Mouse (Mus musculus) forebrain, embryonic 16.5 days (tissue): ENCODE data around the gene Etl4. TPM values are rescaled to one million over a fixed set of nuclear protein-coding genes. Genes with fewer than 3 reads are reported as not detected.

Source experiments
- ATAC-seq: fragments of 200-750 bp; cut with Nextera tagmentation; 2 replicates; pipeline ENCODE4 v1.8.0; 2017; ENCODE audit warnings: mild to moderate bottlenecking, moderate library complexity
- H3K27ac ChIP-seq: fragments of 300-500 bp; sonication (generic); 2 replicates; pipeline ENCODE4 v1.5.1; 2014; ENCODE audit warnings: low read length, control low read depth
- H3K27me3 ChIP-seq: fragments of 300-500 bp; sonication (generic); replicated peaks from 2 replicates; pipeline ENCODE4 v1.6.1; 2014; ENCODE audit warnings: low read length; ENCODE audit not compliant: control insufficient read depth, insufficient read depth
- H3K36me3 ChIP-seq: fragments of 300-500 bp; sonication (generic); 2 replicates; pipeline ENCODE4 v1.6.1; 2014; ENCODE audit not compliant: control insufficient read depth, insufficient read depth
- H3K4me1 ChIP-seq: fragments of 300-500 bp; sonication (generic); replicated peaks from 2 replicates; pipeline ENCODE4 v1.6.1; 2014; ENCODE audit warnings: low read length; ENCODE audit not compliant: control insufficient read depth, insufficient read depth
- H3K4me2 ChIP-seq: fragments of 300-500 bp; sonication (generic); 2 replicates; pipeline ENCODE4 v1.6.1; 2014; ENCODE audit warnings: mild to moderate bottlenecking, low read length, control low read depth
- H3K4me3 ChIP-seq: fragments of 300-500 bp; sonication (generic); replicated peaks from 2 replicates; pipeline ENCODE4 v1.5.1; 2014; ENCODE audit warnings: mild to moderate bottlenecking, low read length, control low read depth
- H3K9ac ChIP-seq: fragments of 300-500 bp; sonication (generic); replicated peaks from 2 replicates; pipeline ENCODE4 v1.6.1; 2014; ENCODE audit warnings: low read depth, low read length, control low read depth
- H3K9me3 ChIP-seq: fragments of 300-500 bp; sonication (generic); 2 replicates; pipeline ENCODE4 v1.6.1; 2016; ENCODE audit warnings: low read length; ENCODE audit not compliant: control insufficient read depth
- WGBS: fragments of 180-500 bp; shearing (Covaris S2); extraction: QIAGEN DNeasy Blood & Tissue Kit; methylation state at CpG from one replicate; pipeline ENCODE4 v1.1.7; 2014; 5-methylcytosine and 5-hydroxymethylcytosine counted together
- polyA plus RNA-seq: library from polyadenylated mRNA; unstranded; fragments of >200 nt; fragmentation: Nextera tagmentation; extraction: Ambion mirVana; gene quantifications from 2 replicates; pipeline ENCODE4 v1.2.1, GENCODE M21; 2015

The Etl4 gene
- polyA plus RNA-seq, 1 experiment from 2014 or later = 16.5 TPM

GRCm38 (mm10) chr2:20653116-20653515 is 743.5 kb downstream of the Etl4 start:
- Histone ChIP-seq H3K9ac (no peak overlapping the region), H3K36me3 (no peaks in the 10 kb centered on the region), H3K4me3 (no peak overlapping the region), H3K9me3 (no peaks in the 10 kb centered on the region), H3K4me2 (no peak overlapping the region), H3K4me1 (no peaks in the 10 kb centered on the region; the same call in 1 of the 2 replicates), H3K27me3 (no peaks in the 10 kb centered on the region), H3K27ac (no peak overlapping the region)
- no peak for ATAC-seq

GRCm38 (mm10) chr2:20654058-20654457 is 744.5 kb downstream of the Etl4 start:
- Histone ChIP-seq H3K27ac (no peak overlapping the region), H3K4me1 (no peaks in the 10 kb centered on the region; the same call in 1 of the 2 replicates), H3K9ac (no peak overlapping the region), H3K4me3 (no peak overlapping the region), H3K36me3 (no peaks in the 10 kb centered on the region), H3K4me2 (no peak overlapping the region), H3K9me3 (no peaks in the 10 kb centered on the region), H3K27me3 (no peaks in the 10 kb centered on the region)
- 90% methylated on average over 8 of the region's 8 CpGs for WGBS
- ATAC-seq = no peak

- no peaks in the 10 kb centered on the region for H3K27me3 ChIP-seq
- no peak overlapping the region for H3K9ac ChIP-seq
- no peak overlapping the region for H3K4me2 ChIP-seq
- no peak for ATAC-seq
- no peak overlapping the region for H3K27ac ChIP-seq
- H3K36me3 ChIP-seq = no peaks in the 10 kb centered on the region
- 27% methylated on average over 9 of the region's 9 CpGs for WGBS
- no peaks in the 10 kb centered on the region for H3K9me3 ChIP-seq
- no peak overlapping the region for H3K4me3 ChIP-seq
- no peaks in the 10 kb centered on the region; the same call in 1 of the 2 replicates for H3K4me1 ChIP-seq
Measured at GRCm38 (mm10) chr2:20654598-20655340, 745.2 kb downstream of the Etl4 start.

GRCm38 (mm10) chr2:20655341-20655612 is 745.7 kb downstream of the Etl4 start:
- H3K9me3 ChIP-seq = no peaks in the 10 kb centered on the region
- ATAC-seq = no peak

GRCm38 (mm10) chr2:20657856-20658255 is 748.3 kb downstream of the Etl4 start:
- 86% methylated on average over 3 of the region's 3 CpGs for WGBS
- Histone ChIP-seq H3K4me3 (no peak overlapping the region), H3K27ac (no peak overlapping the region), H3K27me3 (no peaks in the 10 kb centered on the region), H3K9me3 (no peaks in the 10 kb centered on the region), H3K4me2 (no peak overlapping the region), H3K9ac (no peak overlapping the region), H3K36me3 (no peaks in the 10 kb centered on the region), H3K4me1 (no peaks in the 10 kb centered on the region; the same call in 1 of the 2 replicates)
- ATAC-seq = no peak

More at GRCm38 (mm10) chr2:20655341-20655612, 745.7 kb downstream of the Etl4 start:
- Histone ChIP-seq H3K27ac (no peak overlapping the region), H3K4me2 (no peak overlapping the region), H3K4me3 (no peak overlapping the region), H3K27me3 (no peaks in the 10 kb centered on the region), H3K4me1 (no peaks in the 10 kb centered on the region; the same call in 1 of the 2 replicates), H3K9ac (no peak overlapping the region), H3K36me3 (no peaks in the 10 kb centered on the region)
- 0% methylated on average over 2 of the region's 2 CpGs for WGBS

GRCm38 (mm10) chr2:20661841-20662240 is 752.3 kb downstream of the Etl4 start:
- 93% methylated on average over 11 of the region's 11 CpGs for WGBS
- ATAC-seq = no peak
- H3K27ac ChIP-seq = no peak overlapping the region

GRCm38 (mm10) chr2:20662696-20663095 is 753.1 kb downstream of the Etl4 start:
- no peak overlapping the region for H3K4me2 ChIP-seq

More at GRCm38 (mm10) chr2:20661841-20662240, 752.3 kb downstream of the Etl4 start:
- no peaks in the 10 kb centered on the region for H3K36me3 ChIP-seq
- no peak overlapping the region for H3K4me3 ChIP-seq
- H3K4me2 ChIP-seq = no peak overlapping the region
- H3K9ac ChIP-seq = no peak overlapping the region
- H3K4me1 ChIP-seq = peaks cover 3% of the 10 kb centered on the region; the same call in 1 of the 2 replicates
- no peaks in the 10 kb centered on the region for H3K27me3 ChIP-seq
- no peaks in the 10 kb centered on the region for H3K9me3 ChIP-seq

GRCm38 (mm10) chr2:20665309-20665971 is 755.9 kb downstream of the Etl4 start:
- WGBS = 21% methylated on average over 4 of the region's 5 CpGs
- Histone ChIP-seq H3K9ac (no peak overlapping the region), H3K9me3 (no peaks in the 10 kb centered on the region), H3K4me3 (no peak overlapping the region), H3K27me3 (no peaks in the 10 kb centered on the region), H3K27ac (no peak overlapping the region), H3K36me3 (no peaks in the 10 kb centered on the region), H3K4me1 (peaks cover 3% of the 10 kb centered on the region; the same call in 1 of the 2 replicates), H3K4me2 (no peak overlapping the region)
- 0 out of 2 replicates have a peak, but pooled peaks have one; percentile 23 for ATAC-seq

More at GRCm38 (mm10) chr2:20662696-20663095, 753.1 kb downstream of the Etl4 start:
- peaks cover 3% of the 10 kb centered on the region; the same call in 1 of the 2 replicates for H3K4me1 ChIP-seq
- no peak for ATAC-seq
- H3K9me3 ChIP-seq = no peaks in the 10 kb centered on the region
- H3K36me3 ChIP-seq = no peaks in the 10 kb centered on the region
- no peak overlapping the region for H3K9ac ChIP-seq
- no peak overlapping the region for H3K4me3 ChIP-seq
- H3K27me3 ChIP-seq = no peaks in the 10 kb centered on the region
- WGBS = 92% methylated on average over 3 of the region's 3 CpGs
- no peak overlapping the region for H3K27ac ChIP-seq

- no peaks in the 10 kb centered on the region for H3K27me3 ChIP-seq
- no peaks in the 10 kb centered on the region for H3K9me3 ChIP-seq
- no peak overlapping the region for H3K4me3 ChIP-seq
- H3K4me1 ChIP-seq = peaks cover 3% of the 10 kb centered on the region; the same call in 1 of the 2 replicates
- peak; percentile 59 for ATAC-seq
- no peak overlapping the region for H3K4me2 ChIP-seq
- WGBS = 35% methylated on average over 2 of the region's 2 CpGs
- H3K36me3 ChIP-seq = no peaks in the 10 kb centered on the region
- H3K27ac ChIP-seq = no peak overlapping the region
- H3K9ac ChIP-seq = no peak overlapping the region
Measured at GRCm38 (mm10) chr2:20666051-20666478, 756.5 kb downstream of the Etl4 start.
